Mouse (Mus musculus) midbrain, embryonic 13.5 days (tissue): ENCODE measurements at regions not wholly inside any gene's neighbourhood (a gene's known extent, or its start where the extent isn't known, plus 50 kb on each side); places are given as distances from the start of the nearest gene placed in this dataset.

Experiments
- ATAC-seq: fragments of 200-750 bp; cut with Nextera tagmentation; 2 replicates; pipeline ENCODE4 v1.8.0; 2017; ENCODE audit warnings: mild to moderate bottlenecking, moderate TSS enrichment, moderate library complexity
- H3K27ac ChIP-seq: fragments of 300-500 bp; sonication (generic); 2 replicates; pipeline ENCODE4 v1.5.1; 2015; ENCODE audit warnings: inconsistent platforms, mild to moderate bottlenecking, moderate library complexity
- H3K27me3 ChIP-seq: fragments of 300-500 bp; sonication (generic); 2 replicates; pipeline ENCODE4 v1.6.1; 2015; ENCODE audit warnings: mild to moderate bottlenecking, inconsistent platforms
- H3K36me3 ChIP-seq: fragments of 300-500 bp; sonication (generic); 2 replicates; pipeline ENCODE4 v1.6.1; 2015; ENCODE audit warnings: mild to moderate bottlenecking, inconsistent platforms
- H3K4me1 ChIP-seq: fragments of 300-500 bp; sonication (generic); replicated peaks from 2 replicates; pipeline ENCODE4 v1.6.1; 2015; ENCODE audit warnings: inconsistent platforms
- H3K4me2 ChIP-seq: fragments of 300-500 bp; sonication (generic); replicated peaks from 2 replicates; pipeline ENCODE4 v1.6.1; 2015; ENCODE audit warnings: moderate library complexity, mild to moderate bottlenecking, inconsistent platforms
- H3K4me3 ChIP-seq: fragments of 300-500 bp; sonication (generic); replicated peaks from 2 replicates; pipeline ENCODE4 v1.5.1; 2015; ENCODE audit warnings: mild to moderate bottlenecking, inconsistent platforms
- H3K9ac ChIP-seq: fragments of 300-500 bp; sonication (generic); replicated peaks from 2 replicates; pipeline ENCODE4 v1.6.1; 2015; ENCODE audit warnings: mild to moderate bottlenecking, inconsistent platforms
- H3K9me3 ChIP-seq: fragments of 300-500 bp; sonication (generic); 2 replicates; pipeline ENCODE4 v1.6.1; 2016; ENCODE audit warnings: mild to moderate bottlenecking, inconsistent platforms
- WGBS: fragments of 180-500 bp; shearing (Covaris S2); methylation state at CpG from one replicate; pipeline ENCODE4 v1.1.7; 2015; 5-methylcytosine and 5-hydroxymethylcytosine counted together

DNA sequence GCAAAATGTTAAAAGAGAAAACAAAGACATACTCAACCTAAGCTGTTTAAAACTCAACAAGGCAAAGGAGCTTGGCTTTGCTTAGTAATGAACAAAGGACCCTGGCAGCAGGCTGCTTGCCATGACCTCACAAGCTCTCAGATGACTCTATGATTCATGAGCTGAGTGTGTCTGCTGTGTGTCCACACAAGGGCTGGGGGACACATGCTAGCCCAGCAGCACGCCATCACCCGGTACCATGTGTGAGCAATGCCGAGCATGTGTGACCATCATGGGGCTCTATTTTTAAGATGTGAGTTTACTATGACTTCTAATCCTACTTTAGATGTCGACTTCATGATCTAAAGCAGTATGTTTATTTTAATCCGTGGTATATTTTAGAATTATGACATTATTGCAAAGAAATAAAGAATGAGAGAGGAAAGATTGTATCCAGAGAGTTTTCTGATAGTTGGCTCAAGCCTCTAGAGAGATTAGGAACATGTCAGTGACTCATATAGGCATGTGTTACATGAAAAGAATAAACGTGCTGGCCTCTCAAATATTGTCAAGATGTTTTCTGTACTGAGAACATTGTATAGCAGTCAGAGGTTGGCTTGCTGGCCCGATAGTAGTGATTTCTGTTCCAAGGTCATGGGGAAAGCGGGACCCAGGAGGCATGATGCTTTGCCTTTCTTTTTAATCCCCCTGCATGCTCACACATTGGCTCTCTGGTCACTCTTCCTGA is 400.1 kb upstream of the Intu start:
- no peak overlapping the region for H3K4me2 ChIP-seq
- H3K4me1 ChIP-seq = no peaks in the 10 kb centered on the region
- 90% methylated on average over 8 of the region's 8 CpGs for WGBS
- no peak overlapping the region for H3K4me3 ChIP-seq
- ATAC-seq = no peak
- H3K36me3 ChIP-seq = no peaks in the 10 kb centered on the region
- H3K27ac ChIP-seq = no peak overlapping the region
- no peak overlapping the region for H3K9ac ChIP-seq
- no peaks in the 10 kb centered on the region for H3K27me3 ChIP-seq
- H3K9me3 ChIP-seq = no peaks in the 10 kb centered on the region

DNA sequence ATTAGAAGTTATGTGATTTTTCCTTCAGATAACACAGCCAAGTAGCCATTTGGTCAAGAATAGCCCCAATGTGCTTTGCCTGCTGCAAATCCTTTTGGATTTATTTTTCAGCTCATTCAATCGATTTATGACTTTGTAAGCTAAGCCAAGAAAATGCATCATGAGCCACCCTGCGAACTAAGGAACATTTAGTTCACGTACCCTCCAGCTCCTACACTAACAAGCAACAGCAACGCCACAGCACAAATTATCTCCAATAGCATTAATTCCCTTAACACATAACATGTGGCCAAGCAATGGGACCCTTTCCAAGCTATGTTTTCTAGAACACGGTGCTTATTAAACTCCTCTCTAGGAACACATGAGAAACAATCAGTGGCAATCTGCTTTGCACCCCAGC is 392.4 kb upstream of the Intu start:
- Histone ChIP-seq H3K4me3 (no peak overlapping the region), H3K27me3 (no peaks in the 10 kb centered on the region), H3K27ac (no peak overlapping the region), H3K9ac (no peak overlapping the region), H3K36me3 (no peaks in the 10 kb centered on the region), H3K4me2 (no peak overlapping the region), H3K9me3 (no peaks in the 10 kb centered on the region), H3K4me1 (no peaks in the 10 kb centered on the region)
- WGBS = 92% methylated on average over 5 of the region's 5 CpGs
- ATAC-seq = no peak

DNA sequence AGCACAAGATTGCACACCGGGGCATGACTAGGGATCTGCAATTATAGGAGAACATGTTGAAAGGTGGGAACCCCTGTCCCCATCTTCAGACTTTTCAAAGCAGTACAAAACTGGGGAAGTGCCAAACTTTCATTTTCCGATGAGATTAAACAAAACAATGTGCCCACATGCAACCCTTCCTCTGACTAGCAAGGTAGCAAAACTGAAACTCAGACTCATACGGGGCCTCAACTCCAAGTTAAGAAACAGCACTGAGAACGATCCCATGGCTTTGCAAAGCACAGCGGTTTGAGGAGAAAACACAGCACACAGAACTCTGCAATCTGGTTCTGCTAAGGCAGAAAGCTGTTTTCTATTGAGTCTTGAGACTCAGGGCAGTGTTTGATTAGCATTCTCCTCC is 388.9 kb upstream of the Intu start:
- Histone ChIP-seq H3K36me3 (no peaks in the 10 kb centered on the region), H3K4me2 (no peak overlapping the region), H3K4me1 (no peaks in the 10 kb centered on the region), H3K9ac (no peak overlapping the region), H3K27me3 (no peaks in the 10 kb centered on the region), H3K27ac (no peak overlapping the region), H3K4me3 (no peak overlapping the region), H3K9me3 (no peaks in the 10 kb centered on the region)
- no peak for ATAC-seq
- 91% methylated on average over 5 of the region's 5 CpGs for WGBS

DNA sequence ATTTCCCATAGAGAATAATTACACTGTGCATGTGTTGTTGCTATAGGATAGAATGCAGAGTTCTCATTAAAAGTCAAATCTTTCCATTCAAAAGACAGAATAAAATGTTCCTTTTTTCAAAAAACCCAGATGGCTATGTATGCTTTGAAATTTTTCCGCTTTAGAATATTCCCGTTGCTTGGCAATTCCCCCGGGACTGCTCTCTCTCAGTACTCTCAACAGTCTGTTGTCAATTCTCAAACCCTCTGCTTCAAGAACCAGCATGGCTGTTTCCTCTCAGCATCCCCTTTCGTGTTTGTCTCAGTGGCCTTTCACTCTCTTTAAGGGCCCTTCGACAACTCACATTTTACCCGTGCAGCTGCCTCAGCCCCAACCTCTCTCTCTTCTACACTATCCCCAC is 372.5 kb upstream of the Intu start:
- H3K27ac ChIP-seq = no peak overlapping the region
- WGBS = 84% methylated on average over 6 of the region's 6 CpGs

DNA sequence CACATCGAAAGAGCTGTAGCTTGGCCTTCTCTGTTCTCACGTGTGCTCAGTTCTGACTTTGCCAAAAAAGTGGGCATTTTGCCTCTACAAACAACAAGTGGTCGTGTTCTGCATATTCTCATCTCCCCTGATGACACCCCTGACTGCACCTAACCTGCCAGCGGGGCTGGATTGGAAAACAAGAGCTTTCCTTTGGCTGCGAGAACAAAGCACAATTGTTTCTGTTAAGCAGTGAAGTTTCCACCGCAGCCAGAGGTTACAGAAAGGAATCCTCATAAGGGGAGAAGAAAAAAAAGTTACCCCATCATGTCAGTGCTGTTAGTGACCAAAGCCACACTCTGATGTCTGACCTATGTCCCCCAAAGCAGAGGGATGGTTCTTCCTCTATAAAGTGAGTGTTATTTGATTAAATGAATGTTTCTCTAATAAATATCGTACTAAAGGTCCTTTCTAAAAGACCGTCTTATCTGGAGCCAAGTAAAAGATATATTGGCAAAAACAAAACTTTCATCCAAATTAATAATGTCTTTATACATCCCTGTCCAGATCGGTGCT is 371.4 kb upstream of the Intu start:
- Histone ChIP-seq H3K4me3 (no peak overlapping the region), H3K4me2 (no peak overlapping the region), H3K36me3 (no peaks in the 10 kb centered on the region), H3K9me3 (no peaks in the 10 kb centered on the region), H3K27me3 (no peaks in the 10 kb centered on the region), H3K4me1 (no peaks in the 10 kb centered on the region), H3K9ac (no peak overlapping the region), H3K27ac (no peak overlapping the region)
- no peak for ATAC-seq
- WGBS = 58% methylated on average over 9 of the region's 9 CpGs

More for the DNA sequence above, 372.5 kb upstream of the Intu start:
- Histone ChIP-seq H3K27me3 (no peaks in the 10 kb centered on the region), H3K4me3 (no peak overlapping the region), H3K4me1 (no peaks in the 10 kb centered on the region), H3K9me3 (no peaks in the 10 kb centered on the region), H3K4me2 (no peak overlapping the region), H3K9ac (no peak overlapping the region), H3K36me3 (no peaks in the 10 kb centered on the region)
- no peak for ATAC-seq

DNA sequence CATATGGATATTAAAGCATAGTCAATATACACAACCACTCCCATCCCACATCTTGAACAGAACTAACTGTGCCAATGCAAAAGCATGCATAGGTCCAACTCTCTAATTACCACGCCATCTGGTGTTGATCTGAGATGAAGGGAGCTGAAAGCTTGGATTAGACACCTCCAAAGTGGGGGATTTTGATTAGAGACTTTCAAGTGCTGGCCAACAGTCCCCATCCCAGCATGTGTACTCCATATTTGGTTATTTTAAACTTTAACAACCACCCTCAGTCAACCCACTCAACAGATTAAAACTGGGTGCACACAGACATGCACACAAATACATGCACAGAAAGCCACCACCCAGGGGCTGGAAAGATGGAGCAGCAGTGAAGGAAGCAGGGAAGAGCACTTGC is 366.9 kb upstream of the Intu start:
- no peak overlapping the region for H3K9ac ChIP-seq
- H3K9me3 ChIP-seq = no peaks in the 10 kb centered on the region
- H3K36me3 ChIP-seq = no peaks in the 10 kb centered on the region
- H3K4me3 ChIP-seq = no peak overlapping the region
- no peak overlapping the region for H3K4me2 ChIP-seq
- no peak for ATAC-seq
- H3K27me3 ChIP-seq = no peaks in the 10 kb centered on the region
- 77% methylated on average over 1 of the region's 1 CpGs for WGBS
- no peak overlapping the region for H3K27ac ChIP-seq
- no peaks in the 10 kb centered on the region for H3K4me1 ChIP-seq

DNA sequence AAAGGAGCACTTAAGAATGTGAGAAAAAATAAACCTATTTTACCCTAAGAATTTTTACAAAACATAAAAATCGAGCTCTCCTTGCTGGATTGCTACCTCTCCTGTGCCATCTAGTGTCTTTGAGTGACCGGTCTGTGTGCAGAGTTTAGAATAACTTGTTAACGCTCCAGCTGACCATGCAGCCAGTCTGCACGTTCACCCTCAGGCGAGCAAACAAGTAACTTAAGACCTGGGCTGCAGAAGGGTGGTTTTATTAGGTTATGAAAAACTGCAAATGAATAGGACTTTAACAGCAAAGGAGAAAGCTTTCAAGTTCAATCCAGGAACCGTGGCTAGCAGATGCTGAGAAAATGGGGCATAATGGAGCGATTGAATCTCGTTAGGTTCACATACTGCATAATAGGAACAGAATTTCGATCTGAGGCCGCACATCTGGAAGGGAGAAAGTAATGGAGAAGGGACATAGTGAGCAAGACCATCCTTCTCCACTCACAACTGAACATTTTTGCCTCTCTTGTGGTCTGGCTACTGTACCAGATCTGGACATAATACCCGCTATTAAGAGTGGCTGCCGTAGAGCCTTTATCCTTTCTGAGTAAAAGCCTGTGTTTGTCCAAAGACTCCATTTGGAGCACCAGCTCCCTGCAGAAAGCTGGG is 363.0 kb upstream of the Intu start:
- Histone ChIP-seq H3K27me3 (no peaks in the 10 kb centered on the region), H3K36me3 (no peaks in the 10 kb centered on the region), H3K4me3 (no peak overlapping the region), H3K4me1 (no peaks in the 10 kb centered on the region), H3K9ac (no peak overlapping the region), H3K27ac (no peak overlapping the region), H3K4me2 (no peak overlapping the region), H3K9me3 (no peaks in the 10 kb centered on the region)
- WGBS = 68% methylated on average over 12 of the region's 12 CpGs
- ATAC-seq = no peak

DNA sequence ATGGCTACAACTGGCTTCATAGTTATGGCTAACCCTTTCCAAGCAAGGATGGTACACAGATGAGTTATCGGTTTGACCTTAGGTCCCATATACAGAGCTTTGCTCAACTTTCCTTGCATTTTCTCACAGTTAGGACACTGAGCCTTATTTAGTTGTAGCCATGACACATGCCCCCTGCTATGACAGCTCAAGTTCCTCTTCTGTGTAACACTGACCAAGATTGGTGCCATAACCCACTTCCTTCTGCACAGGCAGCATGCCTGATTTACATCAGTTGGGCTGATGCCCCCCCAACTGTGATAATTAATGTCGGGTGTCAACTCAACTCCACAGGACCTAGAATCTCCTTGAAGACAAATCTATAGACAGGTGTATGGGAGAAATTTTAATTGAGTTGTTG is 361.5 kb upstream of the Intu start:
- 90% methylated on average over 2 of the region's 2 CpGs for WGBS
- Histone ChIP-seq H3K36me3 (no peaks in the 10 kb centered on the region), H3K4me3 (no peak overlapping the region), H3K27ac (no peak overlapping the region), H3K9me3 (no peaks in the 10 kb centered on the region), H3K4me1 (no peaks in the 10 kb centered on the region), H3K27me3 (no peaks in the 10 kb centered on the region), H3K4me2 (no peak overlapping the region), H3K9ac (no peak overlapping the region)
- ATAC-seq = no peak

DNA sequence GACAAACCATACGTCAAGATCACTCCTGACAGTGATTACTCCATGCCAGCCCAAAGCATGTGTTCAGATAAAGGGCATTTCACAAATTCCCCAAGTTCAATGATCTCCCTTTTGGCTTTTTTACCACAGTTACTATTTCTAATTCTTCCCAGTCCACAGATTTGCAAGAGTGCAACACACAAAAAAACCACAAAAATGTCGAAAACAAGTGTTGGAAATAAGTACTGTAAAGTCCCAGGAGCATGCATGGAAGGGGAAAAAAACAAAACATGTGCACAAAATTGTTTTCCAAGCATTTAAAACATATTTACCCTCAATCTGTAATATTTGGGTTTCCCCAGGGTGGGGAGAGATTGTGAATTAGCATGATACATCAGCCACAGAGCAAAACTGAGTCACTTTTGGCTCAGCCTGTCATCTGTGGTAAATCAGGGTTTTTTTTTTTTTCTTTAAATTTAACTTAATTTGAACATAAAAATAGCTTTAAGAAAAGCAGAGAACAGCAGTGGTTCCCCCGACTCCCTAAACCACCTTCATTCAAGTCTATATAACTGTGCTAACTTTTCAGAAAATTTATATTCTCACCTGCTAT is 351.3 kb upstream of the Intu start:
- 80% methylated on average over 3 of the region's 3 CpGs for WGBS
- no peaks in the 10 kb centered on the region for H3K4me1 ChIP-seq
- no peak for ATAC-seq
- no peak overlapping the region for H3K27ac ChIP-seq
- H3K9ac ChIP-seq = no peak overlapping the region
- no peaks in the 10 kb centered on the region for H3K9me3 ChIP-seq
- no peaks in the 10 kb centered on the region for H3K27me3 ChIP-seq
- H3K4me2 ChIP-seq = no peak overlapping the region
- no peak overlapping the region for H3K4me3 ChIP-seq
- H3K36me3 ChIP-seq = no peaks in the 10 kb centered on the region

DNA sequence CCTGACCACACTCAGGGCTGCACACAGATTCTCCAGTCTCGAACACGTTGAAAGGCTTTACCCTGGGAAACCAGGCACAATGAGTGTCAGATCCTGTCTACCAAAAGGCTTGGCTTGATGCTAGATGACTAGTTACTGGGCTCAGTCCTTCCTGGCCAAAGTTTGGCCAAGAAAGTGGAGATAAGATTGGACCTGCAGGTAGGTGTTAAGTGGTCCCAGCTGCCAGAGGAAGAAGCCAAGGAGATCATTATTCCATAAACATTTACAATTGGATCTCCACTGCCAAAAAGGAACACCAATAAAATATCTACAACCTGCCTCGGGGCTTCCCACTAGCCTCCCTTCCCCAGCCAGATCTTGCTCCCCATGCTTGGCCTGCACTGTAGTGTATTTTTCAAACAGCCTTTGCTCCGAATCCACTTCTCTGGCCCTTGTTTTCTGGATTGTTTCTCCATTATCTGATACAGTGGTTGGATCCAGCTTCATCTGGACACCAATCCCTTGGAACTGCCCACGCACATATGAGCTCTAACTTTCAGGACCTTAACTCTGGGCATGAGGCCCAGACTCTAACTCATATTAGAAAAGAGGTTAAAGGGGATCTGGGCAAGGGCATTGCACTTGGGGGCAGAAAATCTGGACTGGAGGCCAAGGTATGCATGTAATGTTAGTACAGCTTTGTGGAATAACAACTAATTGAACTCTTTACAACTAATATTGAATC is 345.3 kb upstream of the Intu start:
- no peak for ATAC-seq
- 92% methylated on average over 5 of the region's 5 CpGs for WGBS

DNA sequence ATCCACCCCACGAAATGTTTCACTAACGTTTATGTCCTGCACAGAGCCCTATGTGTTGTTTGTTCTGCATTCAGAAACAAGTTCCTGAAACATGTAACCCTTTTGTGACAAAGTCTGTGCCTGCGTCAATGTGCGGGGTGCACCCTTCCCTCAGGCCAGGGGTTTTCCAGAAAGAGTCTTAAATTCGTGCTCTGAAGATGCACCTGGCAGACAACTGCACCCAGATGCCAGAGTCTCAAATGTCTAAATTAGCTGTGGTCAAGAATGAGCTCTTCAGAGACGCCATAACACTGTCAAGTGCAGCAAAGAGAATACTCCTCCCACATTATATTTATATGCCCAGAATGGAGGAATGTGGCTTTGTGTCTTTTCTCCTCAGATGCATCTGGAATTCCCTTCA is 341.6 kb upstream of the Intu start:
- Histone ChIP-seq H3K27ac (no peak overlapping the region), H3K9ac (no peak overlapping the region), H3K27me3 (no peaks in the 10 kb centered on the region), H3K36me3 (no peaks in the 10 kb centered on the region), H3K4me1 (no peaks in the 10 kb centered on the region), H3K4me2 (no peak overlapping the region), H3K4me3 (no peak overlapping the region), H3K9me3 (no peaks in the 10 kb centered on the region)
- WGBS = 84% methylated on average over 6 of the region's 6 CpGs
- ATAC-seq = no peak

More for the DNA sequence above, 345.3 kb upstream of the Intu start:
- Histone ChIP-seq H3K9me3 (no peaks in the 10 kb centered on the region), H3K27me3 (no peaks in the 10 kb centered on the region), H3K36me3 (no peaks in the 10 kb centered on the region), H3K27ac (no peak overlapping the region), H3K9ac (no peak overlapping the region), H3K4me3 (no peak overlapping the region), H3K4me2 (no peak overlapping the region), H3K4me1 (no peaks in the 10 kb centered on the region)

DNA sequence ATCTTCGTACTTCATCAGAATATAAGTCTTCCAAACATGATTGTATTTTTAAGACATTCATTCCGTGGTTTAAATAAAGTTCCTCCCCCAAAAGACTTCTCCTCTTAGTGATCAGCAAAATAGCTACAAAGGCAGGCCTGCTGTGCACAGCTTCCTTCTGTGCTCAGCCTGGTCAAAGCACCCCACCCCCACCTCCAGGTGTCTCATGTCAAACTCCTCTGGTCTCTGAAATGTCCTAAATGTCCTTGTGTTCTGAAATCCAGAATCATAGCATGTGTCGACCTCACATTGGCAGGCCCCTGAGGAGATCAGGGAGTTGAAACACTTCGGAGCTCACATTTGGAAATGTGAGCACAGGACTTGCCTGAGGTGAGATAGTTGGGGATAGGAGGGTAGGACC is 341.1 kb upstream of the Intu start:
- no peak overlapping the region for H3K4me3 ChIP-seq
- no peak overlapping the region for H3K4me2 ChIP-seq
- no peak for ATAC-seq
- no peaks in the 10 kb centered on the region for H3K27me3 ChIP-seq
- H3K27ac ChIP-seq = no peak overlapping the region
- H3K9ac ChIP-seq = no peak overlapping the region
- no peaks in the 10 kb centered on the region for H3K4me1 ChIP-seq
- WGBS = 71% methylated on average over 4 of the region's 4 CpGs
- H3K9me3 ChIP-seq = no peaks in the 10 kb centered on the region
- H3K36me3 ChIP-seq = no peaks in the 10 kb centered on the region
